Mouse (Mus musculus) stomach, embryonic 16.5 days (tissue): ENCODE data around the gene Glis1. TPM values are rescaled to one million over a fixed set of nuclear protein-coding genes. Genes with fewer than 3 reads are reported as not detected.

ENCODE experiments used
- ATAC-seq: fragments of 200-750 bp; cut with Nextera tagmentation; 2 replicates; pipeline ENCODE4 v1.8.0; 2017; ENCODE audit warnings: moderate number of reproducible peaks, moderate TSS enrichment; ENCODE audit not compliant: insufficient read depth, low FRiP score
- H3K27ac ChIP-seq: fragments of 300-500 bp; sonication (generic); 2 replicates; pipeline ENCODE4 v1.5.1; 2014; ENCODE audit warnings: low read length
- H3K27me3 ChIP-seq: fragments of 300-500 bp; sonication (generic); 2 replicates; pipeline ENCODE4 v1.6.1; 2014; ENCODE audit warnings: low read length, control low read depth, mixed read lengths; ENCODE audit not compliant: control insufficient read depth, insufficient read depth
- H3K36me3 ChIP-seq: fragments of 300-500 bp; sonication (generic); 2 replicates; pipeline ENCODE4 v1.6.1; 2014; ENCODE audit warnings: low read length; ENCODE audit not compliant: control insufficient read depth, insufficient read depth
- H3K4me1 ChIP-seq: fragments of 300-500 bp; sonication (generic); 2 replicates; pipeline ENCODE4 v1.6.1; 2014; ENCODE audit warnings: low read length, control low read depth, mixed read lengths; ENCODE audit not compliant: control insufficient read depth, insufficient read depth
- H3K4me2 ChIP-seq: fragments of 300-500 bp; sonication (generic); 2 replicates; pipeline ENCODE4 v1.6.1; 2014; ENCODE audit warnings: low read depth, low read length, mixed read lengths
- H3K4me3 ChIP-seq: fragments of 300-500 bp; sonication (generic); replicated peaks from 2 replicates; pipeline ENCODE4 v1.5.1; 2014; ENCODE audit warnings: mild to moderate bottlenecking, low read length
- H3K9ac ChIP-seq: fragments of 300-500 bp; sonication (generic); 2 replicates; pipeline ENCODE4 v1.6.1; 2014; ENCODE audit warnings: low read length
- H3K9me3 ChIP-seq: fragments of 300-500 bp; sonication (generic); replicated peaks from 2 replicates; pipeline ENCODE4 v1.6.1; 2016; ENCODE audit warnings: low read length, control low read depth; ENCODE audit not compliant: control insufficient read depth
- WGBS: fragments of 180-500 bp; shearing (Covaris S2); extraction: QIAGEN DNeasy Blood & Tissue Kit; methylation state at CpG from one replicate; pipeline ENCODE4 v1.1.7; 2014; 5-methylcytosine and 5-hydroxymethylcytosine counted together
- microRNA-seq: library from miRNA; unstranded; fragments of <30 nt; microRNA quantifications from one replicate; pipeline ENCODE4, GENCODE M21; 2016
- polyA plus RNA-seq: library from polyadenylated mRNA; unstranded; fragments of >200 nt; fragmentation: Nextera tagmentation; extraction: Ambion mirVana; gene quantifications from 2 replicates; pipeline ENCODE4 v1.2.1, GENCODE M21; 2015

Gene Glis1
- polyA plus RNA-seq, 1 experiment from 2014 or later: 0.87 TPM

GRCm38 (mm10) chr4:107680311-107681098, 246.1 kb downstream of the Glis1 start:
- no peaks in the 10 kb centered on the region for H3K36me3 ChIP-seq
- ATAC-seq: no peak
- H3K4me3 ChIP-seq: no peak overlapping the region
- no peaks in the 10 kb centered on the region for H3K4me1 ChIP-seq
- H3K27ac ChIP-seq: no peak overlapping the region
- H3K9ac ChIP-seq: no peak overlapping the region
- no peak overlapping the region for H3K4me2 ChIP-seq
- no peaks in the 10 kb centered on the region for H3K27me3 ChIP-seq
- 47% methylated on average over 15 of the region's 15 CpGs for WGBS
- H3K9me3 ChIP-seq: no peaks in the 10 kb centered on the region

- H3K4me1 ChIP-seq: no peaks in the 10 kb centered on the region
- no peak overlapping the region for H3K9ac ChIP-seq
- no peaks in the 10 kb centered on the region for H3K36me3 ChIP-seq
- WGBS: 49% methylated on average over 9 of the region's 9 CpGs
- H3K27me3 ChIP-seq: no peaks in the 10 kb centered on the region
- no peak overlapping the region for H3K4me3 ChIP-seq
- H3K9me3 ChIP-seq: no peaks in the 10 kb centered on the region
- H3K27ac ChIP-seq: no peak overlapping the region
- ATAC-seq: no peak
- H3K4me2 ChIP-seq: no peak overlapping the region
These were observed 246.9 kb downstream of the Glis1 start for GRCm38 (mm10) chr4:107681099-107681849.

GRCm38 (mm10) chr4:107683006-107683756, 248.8 kb downstream of the Glis1 start:
- WGBS: 87% methylated on average over 37 of the region's 37 CpGs
- Histone ChIP-seq H3K27me3 (no peaks in the 10 kb centered on the region), H3K27ac (no peak overlapping the region), H3K36me3 (no peaks in the 10 kb centered on the region), H3K4me3 (no peak overlapping the region), H3K9me3 (no peaks in the 10 kb centered on the region), H3K9ac (no peak overlapping the region), H3K4me2 (no peak overlapping the region), H3K4me1 (peaks cover 2% of the 10 kb centered on the region; the same call in 1 of the 2 replicates)
- ATAC-seq: 0 out of 2 replicates have a peak, but pooled peaks have one; percentile 21

- Histone ChIP-seq H3K9me3 (no peaks in the 10 kb centered on the region), H3K9ac (no peak within 1 kb of the TSS), H3K4me1 (peaks cover 3% of the 10 kb centered on the region; the same call in 1 of the 2 replicates), H3K27me3 (no peaks in the 10 kb centered on the region), H3K4me2 (no peak within 1 kb of the TSS), H3K27ac (no peak within 1 kb of the TSS), H3K36me3 (no peaks in the 10 kb centered on the region), H3K4me3 (no peak within 1 kb of the TSS)
- 88% methylated on average over 14 of the region's 14 CpGs for WGBS
- no peak for ATAC-seq
These were observed 249.7 kb downstream of the Glis1 start, which contains the start of gene Dmrtb1 for GRCm38 (mm10) chr4:107684130-107684529. Gene Dmrtb1 (minus strand): TSS chr4:107684230.

Small RNA genes within 50 kb of the gene (microRNA-seq; reads per million reads assigned to microRNA genes)
- not detected for gene Gm24804

Other genes starting within 250 kb of the Glis1 start
- not detected in 2 replicates for gene Ldlrad1, start 225.4 kb upstream of the Glis1 start, polyA plus RNA-seq
- gene Lrrc42, start 181.1 kb upstream of the Glis1 start, polyA plus RNA-seq: 52.7 TPM in 2 replicates
- gene Hspb11, start 181.0 kb upstream of the Glis1 start, polyA plus RNA-seq: 28.1 and 39.1 TPM in 2 replicates
- 0.39 and 0.80 TPM in 2 replicates for gene Dio1, start 127.4 kb upstream of the Glis1 start, polyA plus RNA-seq
- 58.6 and 58.9 TPM in 2 replicates for gene Yipf1, start 120.2 kb upstream of the Glis1 start, polyA plus RNA-seq
- gene Ndc1, start 66.8 kb upstream of the Glis1 start, polyA plus RNA-seq: 24.7 and 27.0 TPM in 2 replicates
- not detected in 2 replicates for gene Dmrtb1, start 249.6 kb downstream of the Glis1 start, polyA plus RNA-seq